Mouse (Mus musculus): ENCODE measurements around the gene Mmp15.

- TF ChIP-seq POLR2A (IDR thresholded peaks at IDR 0.05; ENCODE audit: borderline replicate concordance, extremely low read depth, low read depth, low read length) (no peak), CTCF (IDR thresholded peaks at IDR 0.05; ENCODE audit: insufficient read depth, low read length) (no peak)
These were observed 2.5 kb downstream of the Mmp15 start for GRCm38 (mm10) chr8:95354606-95355005.
